Mouse (Mus musculus) embryo, embryonic 9.5 days (tissue): ENCODE measurements around the gene Orai3.
A peak's percentile ranks its signal among the peaks of the same experiment; 100 is the strongest.
"Not testable (repeated sequence)": the region's sequence is repeated elsewhere in the genome, so short reads cannot be mapped to it uniquely, and the experiment has no call there.

ENCODE experiments used
- DNase-seq: peaks from one replicate; pipeline ENCODE4 v3.0.0-alpha.2; 2017; ENCODE audit errors: extremely low spot score

The Orai3 gene

GRCm38 (mm10) chr7:127763642-127764041, 6.0 kb upstream of the Orai3 start:
- no peak for DNase-seq

- DNase-seq = no peak
These were observed 3.9 kb upstream of the Orai3 start for GRCm38 (mm10) chr7:127765756-127766155.

GRCm38 (mm10) chr7:127766851-127767609, 2.6 kb upstream of the Orai3 start:
- no peak for DNase-seq

- DNase-seq = no peak
These were observed 1.8 kb upstream of the Orai3 start for GRCm38 (mm10) chr7:127767671-127768345.

GRCm38 (mm10) chr7:127768346-127768996, 1.1 kb upstream of the Orai3 start:
- DNase-seq = no peak

GRCm38 (mm10) chr7:127768997-127769593, 520 bp upstream of the Orai3 start:
- peak; percentile 90 for DNase-seq

GRCm38 (mm10) chr7:127770039-127770905, 657 bp downstream of the Orai3 start:
- no peak for DNase-seq

GRCm38 (mm10) chr7:127771262-127771661, 1.6 kb downstream of the Orai3 start:
- DNase-seq = no peak

- DNase-seq = no peak
These were observed 2.5 kb downstream of the Orai3 start for GRCm38 (mm10) chr7:127772080-127772479.

- DNase-seq = no peak
These were observed 2.9 kb downstream of the Orai3 start for GRCm38 (mm10) chr7:127772557-127772956.

- peak; percentile 71 for DNase-seq
These were observed 4.2 kb downstream of the Orai3 start for GRCm38 (mm10) chr7:127773664-127774384.

GRCm38 (mm10) chr7:127775837-127776236, 6.2 kb downstream of the Orai3 start:
- not testable (repeated sequence) for DNase-seq

- DNase-seq = peak; percentile 86
These were observed 6.8 kb downstream of the Orai3 start, which contains the start of gene Setd1a for GRCm38 (mm10) chr7:127776426-127776825. Gene Setd1a, plus strand, starts transcription at chr7:127776670.

- DNase-seq = peak; percentile 95
These were observed 7.4 kb downstream of the Orai3 start for GRCm38 (mm10) chr7:127776878-127777473.

GRCm38 (mm10) chr7:127777474-127778266, 8.1 kb downstream of the Orai3 start:
- peak; percentile 83 for DNase-seq

GRCm38 (mm10) chr7:127778350-127778749, 8.7 kb downstream of the Orai3 start:
- no peak for DNase-seq

- DNase-seq = no peak
These were observed 15.7 kb downstream of the Orai3 start, which contains the start of gene Gm49388 for GRCm38 (mm10) chr7:127785308-127785707. Gene Gm49388, plus strand, starts transcription at chr7:127785608.

GRCm38 (mm10) chr7:127797076-127797845, 27.6 kb downstream of the Orai3 start:
- DNase-seq = no peak
